Mouse (Mus musculus) gastrocnemius, adult 8-10 months (tissue): Measurements from ENCODE around the gene Kif6. TPM values are rescaled to one million over a fixed set of nuclear protein-coding genes. Genes with fewer than 3 reads are reported as not detected.

Source experiments
- DNase-seq, 2 experiments: peaks; one replicate each; pipeline ENCODE4 v3.0.0; 2022; ENCODE audit warnings: low spot score in 2 of 2
- total RNA-seq, 4 experiments: library from RNA; stranded (reverse); gene quantifications; 2 replicates each; pipeline ENCODE4 v1.2.4; 2022

The Kif6 gene
- under 1 TPM in 1 of 4 experiments, not detected in 3; 0.11 TPM for total RNA-seq

DNA sequence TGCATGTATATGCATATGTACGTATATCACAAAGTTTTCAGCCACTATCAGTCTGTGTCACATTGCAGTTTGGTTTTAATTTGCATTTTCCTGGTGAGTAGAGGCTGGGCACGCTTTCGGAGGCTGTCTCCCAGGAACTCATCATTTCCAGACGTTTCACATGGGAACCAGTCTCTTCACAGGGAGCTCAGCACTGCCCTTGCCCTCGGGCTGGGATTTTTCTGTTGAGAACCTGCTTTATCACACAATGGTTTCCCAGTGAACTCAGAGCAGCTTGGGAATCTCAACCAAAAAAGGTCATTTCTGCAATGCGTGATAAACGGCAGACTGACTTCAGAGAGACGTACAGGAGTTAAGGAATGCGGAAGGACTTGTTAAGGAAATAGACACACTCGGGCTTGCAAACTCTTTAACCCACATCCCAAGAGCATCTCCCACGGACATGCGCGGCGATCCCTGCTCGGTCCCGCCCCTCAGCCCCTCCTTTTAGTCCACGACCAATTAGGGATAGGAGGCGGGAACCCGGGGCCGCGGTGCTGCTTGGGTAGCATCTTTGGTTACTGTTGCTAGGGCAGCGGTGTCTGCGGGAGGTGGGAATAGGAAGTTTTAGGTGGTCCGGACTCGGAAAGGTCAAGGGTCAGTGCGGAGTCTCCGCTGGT lies at the start of gene Kif6:
TSS of gene Kif6 (plus strand) at position 560 of the 659 bp plus-strand sequence.
- peak; percentile 46 to 53 for DNase-seq

DNA sequence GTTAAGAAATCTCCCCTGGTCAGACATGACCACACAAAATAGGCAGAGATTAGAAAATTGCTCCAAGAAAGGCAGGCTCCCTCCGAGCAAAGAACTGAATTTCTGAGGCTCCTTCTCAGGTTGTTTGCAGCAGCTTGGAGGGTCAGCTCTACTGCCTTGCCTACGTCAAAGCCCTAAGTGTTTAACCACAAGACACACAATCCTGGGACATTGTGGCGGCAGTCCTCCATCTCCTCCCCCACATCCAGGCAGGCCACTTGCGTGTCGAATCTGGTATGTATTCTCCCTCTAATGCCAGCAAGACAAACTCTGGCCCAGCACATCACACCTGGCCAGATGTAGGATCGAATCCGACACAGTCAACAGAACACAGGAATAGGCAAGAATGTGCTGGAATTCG lies 46.2 kb upstream of the Kif6 start:
- no peak for DNase-seq

DNA sequence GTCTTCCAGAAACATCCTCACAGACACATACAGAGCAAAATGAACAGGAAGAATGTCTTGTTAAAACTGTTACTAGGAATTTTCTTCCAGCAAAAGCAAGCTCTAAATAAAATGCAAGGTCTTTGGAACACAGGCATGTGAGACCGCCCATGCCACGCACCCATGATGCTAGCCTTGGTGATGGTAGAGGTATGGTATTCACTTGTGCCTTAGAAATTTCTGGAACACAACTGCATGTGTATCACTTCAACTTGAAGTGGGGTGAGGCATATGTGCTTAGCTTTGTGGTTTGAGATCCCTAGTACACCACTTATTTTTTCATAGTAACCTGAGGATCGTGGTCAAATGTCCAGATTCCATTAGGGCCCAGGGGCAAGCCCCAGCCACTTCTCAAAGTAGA lies 37.6 kb upstream of the Kif6 start:
- no peak for DNase-seq

DNA sequence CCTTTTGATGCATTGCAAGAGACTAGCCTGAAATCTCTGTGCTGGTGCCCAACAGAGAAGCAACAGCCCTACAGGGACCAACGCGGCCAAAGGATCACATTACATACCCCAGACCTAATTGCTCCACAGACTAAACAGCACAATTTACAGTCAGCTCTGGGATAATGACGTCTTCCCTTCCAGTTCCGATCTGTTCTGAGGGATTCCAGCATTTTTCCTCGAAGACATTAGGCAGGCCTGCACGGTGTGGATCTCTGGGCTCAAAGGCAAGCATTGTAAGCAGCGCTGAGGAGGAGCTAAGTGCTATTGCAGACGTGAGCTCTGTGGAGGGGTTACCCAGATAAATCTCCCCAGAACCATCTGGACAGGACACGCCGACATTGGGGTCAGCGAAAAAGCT lies 32.5 kb upstream of the Kif6 start:
- no peak for DNase-seq

DNA sequence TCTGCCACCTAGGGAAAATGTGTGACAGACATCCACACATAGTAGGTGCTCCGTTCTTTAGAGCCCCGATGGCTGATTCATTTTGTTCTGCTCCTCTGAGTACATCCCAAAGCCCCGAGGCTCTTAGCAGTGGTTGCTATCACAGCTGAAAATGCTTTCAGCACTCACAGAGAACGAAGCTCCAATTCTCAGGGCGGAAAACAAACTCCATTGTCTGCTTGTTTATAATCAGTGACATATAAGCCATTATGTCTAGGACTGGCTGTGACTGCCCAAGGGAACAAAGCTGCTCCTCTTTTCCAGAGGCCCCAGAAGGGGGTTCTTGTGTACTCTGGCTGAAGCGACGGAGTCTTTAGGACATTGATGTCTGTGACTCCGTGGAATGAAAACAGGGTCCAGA lies 24.9 kb upstream of the Kif6 start:
- no peak for DNase-seq

DNA sequence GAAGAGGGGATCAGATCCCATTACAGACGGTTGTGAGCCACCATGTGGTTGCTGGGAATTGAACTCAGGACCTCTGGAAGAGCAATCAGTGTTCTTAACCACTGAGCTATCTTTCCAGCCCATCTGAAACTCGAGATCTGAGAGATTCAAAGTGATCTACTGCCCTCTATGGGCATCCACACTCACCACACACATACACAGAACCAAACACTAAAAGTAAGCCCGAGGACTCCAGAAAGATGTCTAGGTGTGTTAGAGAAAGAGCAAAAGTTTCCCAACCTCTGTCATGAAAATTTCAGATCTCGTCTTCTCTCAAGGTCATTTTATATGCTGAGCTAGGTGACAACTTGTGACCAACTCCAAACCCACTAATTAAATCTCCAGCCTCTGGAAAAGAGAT lies 9.5 kb upstream of the Kif6 start:
- DNase-seq, result no peak

DNA sequence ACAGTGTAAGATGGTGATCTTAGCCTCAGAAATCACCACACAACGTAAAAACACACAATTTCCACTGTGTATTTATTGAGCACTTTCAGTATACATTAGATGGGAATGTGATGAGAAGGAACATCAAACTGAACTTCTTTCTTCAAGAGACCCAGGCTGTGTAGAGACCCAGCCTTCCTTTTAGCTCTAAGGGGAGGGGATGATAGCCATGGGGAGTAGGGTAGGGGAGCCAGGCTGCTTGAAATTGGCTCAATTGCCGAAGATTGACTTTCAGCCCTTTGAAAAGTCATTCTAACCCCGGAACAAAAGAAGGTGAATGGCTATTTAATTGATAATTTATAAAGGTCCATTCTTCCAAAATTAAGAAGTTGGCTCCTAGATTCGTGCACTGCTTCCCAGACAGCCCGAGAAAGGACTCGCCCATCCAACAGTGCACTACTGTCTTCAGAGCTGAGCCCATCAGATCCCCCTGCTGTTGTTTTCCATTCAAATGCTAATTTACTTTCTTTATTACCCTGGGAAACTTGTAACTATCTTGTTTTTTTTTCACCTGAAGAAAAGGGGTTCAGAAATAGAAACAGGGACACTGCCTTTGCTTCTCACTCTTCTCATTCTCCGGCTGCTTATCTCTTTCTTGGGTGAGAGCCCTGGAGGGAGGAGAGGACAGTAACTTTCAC lies 7.4 kb upstream of the Kif6 start:
- no peak for DNase-seq

DNA sequence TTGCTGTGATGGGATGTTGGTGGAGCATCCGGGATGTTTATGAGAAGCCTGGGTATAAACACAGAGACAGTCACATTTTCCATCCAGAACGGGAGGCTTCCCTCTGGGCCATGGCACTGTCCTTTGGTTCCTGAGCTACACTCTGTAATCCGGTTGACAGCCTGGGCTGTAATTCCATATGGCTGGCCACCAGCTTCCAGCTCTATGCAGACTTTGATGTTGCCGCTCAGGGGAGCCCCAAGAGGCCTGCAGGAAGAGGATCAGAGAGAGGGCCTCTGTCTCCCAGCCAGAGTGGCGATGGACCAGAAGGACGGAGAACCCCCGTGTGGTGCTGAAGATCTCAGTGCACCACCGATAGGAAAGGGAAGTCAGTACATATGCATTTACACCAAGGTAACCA lies 4.6 kb upstream of the Kif6 start:
- DNase-seq, result no peak

DNA sequence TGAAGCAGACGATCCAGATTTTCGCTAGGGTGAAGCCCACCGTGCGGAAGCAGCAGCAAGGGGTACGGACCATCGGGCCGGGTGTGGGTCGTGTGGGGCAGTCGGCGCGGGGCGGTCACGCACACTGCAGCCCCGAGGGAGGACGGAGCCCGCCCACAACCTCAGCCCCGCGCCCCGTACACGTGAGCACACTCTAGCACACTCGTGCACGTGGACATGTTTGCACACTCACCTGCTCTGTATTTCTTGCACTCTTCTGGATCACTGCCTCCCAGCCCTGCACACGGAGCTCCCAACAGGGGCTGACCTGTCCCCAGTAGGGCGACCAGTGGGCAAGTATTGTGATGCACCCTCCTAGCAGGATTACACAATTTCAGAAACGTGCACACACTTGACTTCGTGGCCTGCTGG lies 310 bp downstream of the Kif6 start:
- peak in 1 of 2 experiments; percentile 6 for DNase-seq

DNA sequence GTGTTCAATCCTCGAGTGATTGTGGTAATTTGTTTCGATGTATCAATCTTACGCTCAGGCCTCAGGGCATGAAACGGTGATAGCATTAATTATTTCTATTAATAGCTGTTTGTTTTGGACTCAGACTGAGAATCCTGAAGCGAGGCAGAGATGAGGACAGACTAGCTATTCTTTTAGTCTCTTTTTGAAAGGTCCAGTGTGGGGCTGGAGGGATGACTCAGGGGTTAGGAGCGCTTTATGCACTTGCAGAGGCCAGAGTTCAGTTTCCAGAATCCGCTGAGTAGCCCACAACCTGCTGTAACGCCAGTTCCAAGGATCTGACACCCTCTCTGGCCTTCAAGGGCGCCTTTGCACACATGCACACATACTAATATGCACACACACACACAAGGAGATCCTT lies 9.6 kb downstream of the Kif6 start:
- no peak for DNase-seq

DNA sequence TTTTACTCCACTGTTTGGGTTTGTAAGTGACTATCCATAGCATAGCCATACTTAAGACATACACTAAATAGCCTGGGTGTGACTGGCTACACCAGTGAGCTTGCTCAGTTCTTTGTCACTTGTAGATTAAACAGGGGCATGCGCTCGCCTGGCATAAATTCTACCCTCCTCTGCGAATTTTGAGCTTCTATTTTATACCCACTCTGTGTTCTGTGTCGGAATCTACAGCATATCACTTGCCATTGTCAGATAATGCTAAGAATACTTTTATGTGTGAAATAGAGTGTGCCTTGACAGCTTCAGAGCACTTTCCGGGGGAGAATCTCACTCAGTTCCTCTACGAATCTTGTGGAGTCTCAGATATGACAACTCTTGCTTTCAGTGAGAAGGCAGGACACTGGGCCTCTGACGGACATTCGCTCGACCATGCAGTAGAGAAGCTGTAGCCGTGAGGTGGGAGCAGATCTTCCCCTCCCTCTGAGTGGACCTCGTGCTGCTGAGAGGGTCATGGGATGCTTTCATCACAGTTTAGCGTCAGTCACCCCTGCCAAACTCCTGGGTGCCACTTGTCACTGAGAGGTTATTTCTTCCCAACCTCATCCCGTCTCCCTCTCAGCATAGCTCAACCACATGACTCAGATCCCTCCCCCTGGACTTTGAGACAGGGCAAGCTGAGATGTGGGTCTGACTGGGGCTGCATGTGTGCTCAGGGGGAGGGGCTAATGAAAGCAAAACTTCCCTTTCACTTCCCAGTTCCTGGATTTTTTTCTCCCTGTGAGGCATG lies 12.3 kb downstream of the Kif6 start:
- no peak for DNase-seq

DNA sequence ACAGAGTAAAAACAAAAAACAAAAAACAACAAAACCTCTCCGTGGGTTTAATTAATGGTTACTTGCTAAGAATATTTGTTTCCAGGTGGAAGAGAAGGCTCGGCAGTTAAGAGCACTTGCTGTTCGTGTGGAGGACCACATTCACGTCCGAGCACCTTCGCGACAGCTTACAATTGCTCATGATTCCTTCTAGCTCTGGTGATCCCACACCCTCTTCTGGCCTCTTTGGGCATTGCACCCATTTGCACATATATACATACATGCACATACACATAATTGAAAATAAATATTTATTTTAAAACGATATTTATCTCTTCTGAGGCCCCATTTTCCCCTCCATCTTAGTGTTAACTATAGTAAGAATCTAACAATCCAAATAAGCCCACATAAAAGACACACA lies 13.9 kb downstream of the Kif6 start:
- no peak for DNase-seq

DNA sequence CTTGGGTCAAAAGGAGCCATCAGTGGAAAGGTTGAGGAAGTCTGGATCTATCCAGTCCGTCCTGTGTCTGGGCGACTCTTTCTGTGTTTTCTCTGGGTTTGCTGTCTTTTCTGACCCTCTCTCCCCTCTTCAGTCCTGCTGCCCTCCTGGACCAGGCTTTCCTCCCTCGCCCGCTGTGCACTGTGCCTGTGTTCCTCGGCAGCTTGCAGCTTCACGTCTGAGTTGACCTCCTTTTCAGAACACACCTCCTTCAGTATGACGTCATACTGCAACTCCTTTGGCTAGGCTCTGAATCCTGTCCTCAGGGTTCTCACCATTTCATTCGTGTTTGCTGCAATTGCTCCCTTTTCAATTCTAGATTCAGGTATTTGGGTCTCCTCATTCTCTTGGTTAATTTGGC lies 18.1 kb downstream of the Kif6 start:
- no peak for DNase-seq

DNA sequence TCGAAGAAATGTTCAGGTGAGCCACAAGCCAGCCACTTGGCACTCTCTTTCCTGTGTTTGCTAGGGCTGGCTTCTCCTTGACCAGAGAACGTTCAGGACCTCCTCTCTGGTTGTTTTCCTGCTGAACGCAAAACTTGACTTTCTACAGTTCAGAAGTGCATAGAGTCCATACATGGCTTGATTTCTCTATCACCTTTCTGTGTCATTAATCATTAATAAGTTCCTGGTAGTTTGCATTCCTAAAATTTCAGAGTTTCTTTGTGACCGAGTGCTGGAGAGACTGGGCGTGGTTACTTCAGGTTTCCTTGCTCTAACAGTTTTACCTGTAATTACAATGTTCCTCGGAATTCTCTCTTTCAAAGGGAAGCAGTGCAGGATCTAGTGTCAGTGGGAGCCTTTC lies 27.0 kb downstream of the Kif6 start:
- no peak for DNase-seq

DNA sequence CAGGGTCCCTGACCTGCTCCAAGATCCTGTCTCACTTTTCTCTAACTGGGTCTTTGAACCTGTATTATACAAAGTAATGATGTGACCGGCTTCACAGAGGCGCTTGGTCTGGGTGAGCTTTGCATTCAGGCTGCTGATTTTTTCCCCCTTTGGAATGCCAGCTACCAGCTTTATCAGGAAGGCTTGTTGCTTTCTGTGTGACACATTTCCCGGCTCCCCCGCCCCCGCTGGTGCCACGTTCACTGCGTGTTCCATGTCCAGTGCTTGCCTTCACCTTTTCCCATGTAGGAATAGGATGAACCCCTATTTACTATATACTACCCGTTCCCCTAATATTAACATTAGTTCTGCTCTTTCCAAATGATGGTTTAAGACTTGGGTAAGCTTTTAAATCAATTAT lies 27.4 kb downstream of the Kif6 start:
- no peak for DNase-seq

DNA sequence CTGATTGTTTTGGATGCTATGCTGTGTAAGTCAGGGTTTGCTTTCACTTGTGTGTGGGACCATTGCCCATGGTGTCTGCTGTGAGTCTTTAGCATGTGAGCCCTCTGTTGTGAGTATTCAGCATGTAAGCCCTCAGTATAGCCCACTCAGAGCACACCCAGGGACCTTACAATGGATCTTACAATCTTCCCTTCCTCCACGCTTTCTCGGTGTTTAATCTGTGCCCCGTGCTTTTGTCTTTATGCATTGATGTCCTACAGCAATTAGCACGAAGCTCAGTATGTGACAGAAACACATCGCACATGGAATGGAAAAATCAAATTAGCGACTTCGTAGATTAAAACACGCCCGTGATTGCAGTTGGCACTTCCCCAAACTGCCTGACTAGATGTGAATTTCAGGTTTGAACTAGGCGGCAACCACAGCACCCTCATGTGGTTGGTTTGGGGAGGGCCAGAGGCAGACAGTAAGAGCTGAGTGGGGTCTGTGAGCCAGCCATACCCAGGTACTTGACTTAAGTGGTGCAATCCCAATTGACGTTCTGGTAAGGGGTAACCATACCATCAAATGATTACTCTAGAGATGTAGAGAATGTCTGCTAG lies 28.1 kb downstream of the Kif6 start:
- DNase-seq, result no peak

DNA sequence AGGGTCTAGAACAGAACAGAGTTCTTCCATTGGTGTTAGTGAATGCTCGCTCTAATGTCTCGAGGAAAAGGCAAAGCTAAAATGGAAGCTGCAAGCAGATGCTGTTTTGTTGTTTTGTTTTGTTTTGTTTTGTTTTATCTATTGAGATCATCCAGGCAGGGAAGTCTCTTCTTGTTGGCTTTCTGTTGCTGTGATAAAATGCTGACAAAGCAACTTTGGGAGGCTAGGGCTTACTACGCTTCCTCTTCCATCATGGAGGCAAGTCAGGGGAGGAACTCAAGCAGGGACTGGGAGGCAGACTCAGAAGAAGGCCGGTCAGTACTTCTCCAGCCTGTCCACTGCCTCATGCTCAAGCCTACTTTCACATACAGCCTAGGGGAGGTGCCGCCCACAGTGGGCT lies 31.3 kb downstream of the Kif6 start:
- DNase-seq, result no peak

DNA sequence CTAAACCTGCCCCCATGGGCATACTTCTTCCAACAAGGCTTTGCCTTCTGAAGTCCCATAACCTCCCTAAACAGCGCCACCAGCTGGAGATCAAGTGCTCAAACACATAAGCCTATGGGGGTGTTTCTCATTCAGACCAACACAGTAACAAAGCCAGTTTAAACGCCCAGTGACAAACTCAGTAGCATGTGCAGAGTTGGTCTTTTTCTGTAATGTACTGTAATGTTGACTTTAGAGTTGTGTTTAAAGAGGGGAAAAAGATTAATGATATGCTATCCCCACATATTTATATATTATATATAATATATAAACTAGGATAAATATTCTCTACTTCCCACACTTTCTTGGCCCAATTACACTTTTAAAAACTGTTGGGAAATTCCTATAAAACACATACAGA lies 34.0 kb downstream of the Kif6 start:
- DNase-seq, result no peak

DNA sequence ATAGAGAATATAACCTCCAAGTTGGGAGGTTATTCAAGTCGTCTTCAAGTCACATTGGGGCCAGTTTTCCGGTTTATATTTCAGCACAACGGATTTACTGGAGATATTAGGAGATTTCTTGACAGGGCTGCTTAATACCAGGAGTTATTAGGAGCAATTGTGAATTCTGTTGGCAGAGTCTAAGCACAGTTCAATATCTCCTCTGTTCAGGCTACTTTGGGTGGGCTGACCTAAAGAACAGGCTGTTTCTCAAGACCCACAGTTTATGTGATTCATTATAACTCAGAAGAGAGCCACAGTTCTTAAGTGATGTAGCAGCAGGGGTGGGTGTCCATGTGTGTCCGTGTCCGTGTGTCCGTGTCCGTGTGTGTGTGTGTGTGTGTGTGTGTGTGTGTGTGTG lies 34.5 kb downstream of the Kif6 start:
- DNase-seq, result no peak

DNA sequence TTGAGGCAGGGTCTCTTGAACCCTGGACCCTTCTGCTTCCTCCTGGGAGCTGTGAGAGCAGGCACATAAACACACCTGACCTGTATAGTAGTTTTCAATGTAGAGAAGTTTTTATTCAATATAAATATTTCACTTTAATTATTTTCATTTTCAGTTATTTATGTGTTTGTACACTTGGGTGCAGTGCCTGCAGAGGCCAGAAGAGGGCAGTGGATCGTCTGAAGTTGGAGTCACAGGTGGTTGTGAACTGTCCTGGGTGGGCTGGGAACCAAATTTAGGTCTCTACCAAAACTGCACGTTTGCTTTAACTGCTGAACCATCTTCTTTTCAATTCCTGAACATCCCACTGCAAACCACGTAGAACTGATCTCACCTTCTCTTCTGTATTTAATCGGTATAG lies 35.4 kb downstream of the Kif6 start:
- no peak for DNase-seq

DNA sequence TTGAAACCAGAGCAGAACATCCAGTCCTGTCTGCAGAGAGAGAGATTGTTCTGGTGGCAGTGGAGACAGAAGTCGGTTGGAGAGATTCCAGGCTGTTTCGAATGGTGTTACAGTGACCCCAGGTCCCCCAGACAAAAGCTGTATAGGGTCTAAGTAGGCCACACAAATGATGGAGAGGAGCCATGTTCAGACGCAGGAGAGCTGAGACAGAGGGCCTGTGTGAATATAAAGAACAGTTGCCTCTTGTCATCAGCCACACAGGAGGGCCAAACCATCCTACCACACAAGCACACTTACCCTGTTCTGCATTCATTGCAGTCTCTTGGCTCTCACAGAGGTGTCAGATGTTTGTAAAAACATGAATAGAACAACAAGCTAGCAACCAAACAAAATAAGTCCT lies 37.4 kb downstream of the Kif6 start:
- DNase-seq, result no peak

DNA sequence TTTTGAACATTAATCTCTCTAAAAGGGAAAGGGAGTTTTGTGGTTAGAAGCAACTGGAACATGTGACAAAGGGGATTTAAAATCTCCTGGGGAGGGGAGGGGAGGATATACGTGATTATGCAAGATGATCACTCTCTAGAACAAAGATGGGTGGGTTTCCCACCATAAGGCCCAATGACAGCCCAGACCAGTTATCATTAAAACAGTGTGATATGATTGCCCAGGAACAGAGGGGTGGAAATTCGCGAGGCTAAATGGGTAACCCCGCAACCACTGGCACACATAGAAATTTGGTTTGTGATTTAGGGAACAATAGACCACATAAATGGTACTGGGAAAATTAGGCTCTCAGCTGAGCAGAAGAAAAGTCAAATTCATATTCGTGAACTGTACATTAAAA lies 37.9 kb downstream of the Kif6 start:
- no peak for DNase-seq
